Mouse (Mus musculus) left cerebral cortex, postnatal 36 days (tissue): ENCODE measurements around the gene Ints13. TPM values are rescaled to one million over a fixed set of nuclear protein-coding genes. Genes with fewer than 3 reads are reported as not detected.
"Not testable (repeated sequence)": the region's sequence is repeated elsewhere in the genome, so short reads cannot be mapped to it uniquely, and the experiment has no call there.

Experiments used
- DNase-seq, 2 experiments: peaks; one replicate each; pipeline ENCODE4 v3.0.0; 2021 to 2022; ENCODE audit warnings: low spot score in 2 of 2, mixed read lengths in 1 of 2
- intact Hi-C: fragments of 180-260 bp; cut with DNase I; formaldehyde crosslinking; loops from one replicate; pipeline ENCODE4 v1.15.1; 2025
- total RNA-seq, 2 experiments: library from RNA; stranded (reverse); gene quantifications; 2 replicates each; pipeline ENCODE4 v1.2.3; 2021

Ints13 gene
- total RNA-seq = 10 to 100 TPM; 26.8 to 43.6 TPM

GRCm38 (mm10) chr6:146577310-146578109, at the start of gene Ints13:
Gene Ints13 (minus strand): TSS chr6:146577835.
- intact Hi-C loops = loop anchor here (10.0 kb wide), 1 partner anchor 163 kb away; no protein-coding TSS in a partner anchor

DNA sequence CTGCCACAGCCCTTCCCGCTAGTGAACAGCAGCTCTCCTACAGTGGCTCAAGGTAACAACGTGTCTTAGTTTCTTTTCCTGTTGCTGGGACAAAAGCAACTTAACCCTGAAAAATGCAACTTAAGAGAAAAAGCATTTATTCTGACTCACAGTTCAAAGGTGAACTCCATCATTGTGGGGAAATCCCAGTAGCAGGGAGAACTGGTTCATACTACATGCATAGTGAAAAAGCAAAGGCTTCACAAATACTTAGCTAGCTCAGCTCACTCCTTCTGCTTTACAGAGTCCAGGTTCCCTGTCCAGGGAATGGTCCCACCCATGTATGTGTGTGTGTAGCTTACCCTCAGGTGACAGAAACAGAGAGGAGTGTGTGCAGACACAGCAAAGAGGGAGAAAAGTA, 39.0 kb upstream of the Ints13 start:
- no peak for DNase-seq
- intact Hi-C loops = no loop called here

More at GRCm38 (mm10) chr6:146577310-146578109, at the start of gene Ints13:
- peak; percentile 95 to 96 for DNase-seq

GRCm38 (mm10) chr6:146615891-146616290, 38.3 kb upstream of the Ints13 start:
- DNase-seq = no peak
- intact Hi-C loops = no loop called here

DNA sequence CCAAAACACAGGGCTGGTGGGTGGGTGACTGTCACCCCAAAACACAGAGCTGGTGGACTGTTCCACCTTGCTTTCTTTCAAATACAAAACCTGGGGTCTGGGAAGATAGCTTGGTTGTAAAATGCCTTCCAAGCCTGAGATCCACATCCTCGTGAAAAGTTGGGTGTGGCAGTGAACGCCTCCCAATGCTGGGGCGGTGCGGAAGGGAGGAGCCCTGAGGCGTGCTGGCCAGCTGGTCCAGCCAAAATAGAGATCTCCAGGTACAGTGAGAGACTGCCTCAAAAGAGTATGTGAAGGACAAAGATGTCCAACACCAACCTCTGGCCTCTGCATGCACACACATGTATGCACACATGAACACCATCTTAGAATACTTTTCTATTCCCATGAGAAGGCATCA, 36.9 kb upstream of the Ints13 start:
- intact Hi-C loops = no loop called here
- no peak for DNase-seq

DNA sequence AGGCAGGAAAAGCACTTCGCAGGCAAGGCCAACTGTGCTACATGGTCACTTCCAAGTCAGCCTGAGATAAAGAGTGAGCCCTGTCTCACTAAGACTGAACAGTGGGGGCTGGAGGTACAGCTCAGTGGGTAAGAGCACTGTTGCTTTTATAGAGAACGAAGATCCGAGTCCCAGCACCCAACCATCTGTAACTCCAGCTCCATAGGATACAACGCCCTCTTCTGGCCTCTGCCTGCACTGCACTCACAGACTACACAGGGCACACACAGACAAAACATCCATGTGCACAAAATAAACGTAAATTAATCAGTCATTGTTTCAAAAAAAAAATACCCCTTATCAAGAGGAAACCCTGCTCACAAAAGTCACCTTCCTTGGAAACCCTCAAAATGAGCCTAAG, 36.3 kb upstream of the Ints13 start:
- intact Hi-C loops = no loop called here
- no peak for DNase-seq

- no peak for DNase-seq
- intact Hi-C loops = no loop called here
These were observed 35.1 kb upstream of the Ints13 start for GRCm38 (mm10) chr6:146612736-146613135.

GRCm38 (mm10) chr6:146611897-146612296, 34.3 kb upstream of the Ints13 start:
- DNase-seq = no peak
- intact Hi-C loops = no loop called here

GRCm38 (mm10) chr6:146611385-146611784, 33.8 kb upstream of the Ints13 start:
- intact Hi-C loops = no loop called here
- DNase-seq = no peak

DNA sequence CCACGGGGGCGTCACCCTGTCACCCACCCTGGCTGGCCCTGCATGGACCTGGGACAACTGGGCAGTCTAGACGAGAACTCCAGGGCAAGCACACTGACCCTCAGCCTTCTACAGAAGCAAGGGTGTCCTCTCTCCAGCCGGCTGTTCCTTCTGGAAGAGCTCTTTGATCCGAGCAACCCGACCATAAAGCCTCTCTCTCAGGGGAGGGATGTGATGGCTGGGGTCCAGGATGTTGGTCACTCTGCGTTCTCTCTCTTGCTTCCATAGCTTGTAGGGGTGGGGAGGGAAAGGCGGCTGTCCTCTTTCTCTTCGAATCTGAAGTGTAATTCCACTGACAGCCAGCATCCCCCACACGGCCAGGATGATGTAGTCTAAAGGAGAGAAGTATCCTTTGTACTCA, 26.0 kb upstream of the Ints13 start:
- no peak for DNase-seq
- intact Hi-C loops = no loop called here

DNA sequence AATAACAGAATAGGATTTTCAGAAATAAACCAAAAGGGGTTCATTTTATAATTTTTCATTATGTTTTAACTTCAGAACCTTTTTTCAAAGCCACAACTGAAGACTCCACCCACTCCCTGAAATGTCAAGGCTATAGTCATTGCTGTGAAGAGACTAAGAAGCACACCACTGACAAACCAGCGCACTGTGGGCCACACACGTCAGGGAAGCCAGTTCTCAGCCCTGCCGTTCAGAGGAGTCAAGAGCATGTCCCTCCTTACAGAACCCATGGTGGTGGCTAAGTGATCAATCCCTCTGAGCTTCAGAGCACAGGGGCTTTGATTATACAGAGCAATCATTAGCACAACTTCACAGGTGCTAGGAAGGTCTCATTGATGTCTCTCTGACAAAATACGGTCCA, 25.0 kb upstream of the Ints13 start:
- no peak for DNase-seq
- intact Hi-C loops = no loop called here

GRCm38 (mm10) chr6:146585134-146585533, 7.5 kb upstream of the Ints13 start:
- intact Hi-C loops = no loop called here

GRCm38 (mm10) chr6:146583366-146584046, 5.9 kb upstream of the Ints13 start:
- intact Hi-C loops = loop anchor here (5.0 kb wide), 1 partner anchor 49 kb away; no protein-coding TSS in a partner anchor

More at GRCm38 (mm10) chr6:146585134-146585533, 7.5 kb upstream of the Ints13 start:
- DNase-seq = no peak

GRCm38 (mm10) chr6:146580381-146580926, 2.8 kb upstream of the Ints13 start:
- intact Hi-C loops = loop anchor here (5.0 kb wide), 1 partner anchor 52 kb away; no protein-coding TSS in a partner anchor
- DNase-seq = peak; percentile 61

More at GRCm38 (mm10) chr6:146583366-146584046, 5.9 kb upstream of the Ints13 start:
- no peak for DNase-seq

DNA sequence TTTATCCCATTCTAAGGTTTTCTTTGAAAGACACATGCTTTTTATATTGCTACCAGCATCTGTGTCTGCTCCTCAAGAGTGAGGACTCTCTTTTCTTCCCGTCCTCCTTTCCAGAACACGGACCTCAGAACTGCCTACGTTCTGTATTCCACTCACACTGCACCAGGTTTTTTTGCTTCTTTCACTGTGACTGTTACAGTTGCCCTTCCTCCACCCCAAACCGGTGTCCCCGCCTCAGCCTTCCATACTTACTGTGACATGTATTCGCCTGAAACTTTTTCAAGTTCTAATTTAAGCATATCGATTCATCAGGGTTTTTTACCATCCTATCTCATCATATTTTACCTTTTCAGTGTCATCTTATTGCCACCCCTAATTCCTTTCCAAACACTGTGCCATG, 951 bp upstream of the Ints13 start:
- intact Hi-C loops = loop anchor here (10.0 kb wide), 1 partner anchor 164 kb away; no protein-coding TSS in a partner anchor
- DNase-seq = peak; percentile 19 to 38

DNA sequence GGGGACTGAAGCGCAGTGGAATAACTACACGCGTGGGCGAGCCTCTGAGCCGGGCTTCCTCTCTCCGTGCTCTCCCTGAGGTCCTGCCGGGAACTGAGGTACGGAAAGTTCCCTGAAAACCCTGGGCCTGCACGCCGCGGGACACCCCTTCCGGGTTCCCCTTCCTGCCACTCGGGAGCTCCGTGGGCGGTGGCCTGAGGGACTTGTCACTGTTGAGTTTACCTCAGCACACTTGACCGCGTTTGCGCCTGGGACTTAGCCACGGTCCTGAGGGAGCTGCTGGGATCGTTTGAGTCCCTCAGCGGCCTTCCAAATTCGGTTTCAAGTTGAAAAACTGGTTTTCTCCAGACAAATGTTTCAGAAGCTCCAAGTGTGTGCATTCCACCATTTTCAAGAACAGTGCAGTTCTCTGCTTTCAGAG, 486 bp upstream of the Ints13 start:
- intact Hi-C loops = loop anchor here (10.0 kb wide), 1 partner anchor 163 kb away; no protein-coding TSS in a partner anchor
- DNase-seq = no peak

DNA sequence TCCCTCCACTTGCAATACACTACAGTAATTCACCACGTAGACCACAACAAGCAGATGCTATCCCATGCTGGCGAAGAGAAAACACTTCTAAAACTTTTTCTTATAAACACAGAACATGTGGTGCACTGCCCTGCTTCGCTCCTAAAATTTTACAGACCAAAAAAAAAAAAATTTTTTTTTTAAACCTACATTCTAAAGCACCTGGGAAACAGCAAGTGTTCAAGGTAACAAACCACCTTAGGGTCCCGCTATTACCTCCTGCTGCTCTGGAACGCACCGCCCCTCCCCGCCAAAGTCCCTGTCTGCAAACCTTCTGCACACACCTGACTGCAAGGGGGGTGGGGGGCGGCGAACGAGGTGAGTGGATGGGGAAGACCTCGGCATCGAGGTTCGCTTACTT, 732 bp downstream of the Ints13 start, which contains the start of gene Fgfr1op2:
Fgfr1op2 (plus strand) TSS at position 301 of the 400 bp plus-strand sequence.
- no peak for DNase-seq
- intact Hi-C loops = loop anchor here (10.0 kb wide), 1 partner anchor 162 kb away; no protein-coding TSS in a partner anchor

DNA sequence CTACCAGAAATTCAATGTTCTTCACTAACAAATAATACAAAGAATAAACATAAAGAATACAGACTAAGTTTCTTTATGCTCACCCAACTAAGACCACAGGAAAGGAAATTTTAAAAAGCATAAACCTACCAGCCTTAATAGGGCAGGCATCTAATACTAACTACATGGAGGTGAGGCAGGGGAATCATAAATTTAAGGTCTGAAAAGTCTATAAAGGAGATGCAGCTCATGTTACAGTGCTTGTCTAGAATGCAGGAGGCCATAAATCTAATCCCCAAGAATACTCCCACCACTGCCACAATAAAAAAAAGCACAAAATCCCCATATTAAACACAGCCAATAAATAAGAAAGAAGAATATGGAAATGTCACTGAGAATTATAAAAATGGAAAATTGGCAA, 5.6 kb downstream of the Ints13 start:
- no peak for DNase-seq
- intact Hi-C loops = loop anchor here (10.0 kb wide), 1 partner anchor 157 kb away; no protein-coding TSS in a partner anchor

DNA sequence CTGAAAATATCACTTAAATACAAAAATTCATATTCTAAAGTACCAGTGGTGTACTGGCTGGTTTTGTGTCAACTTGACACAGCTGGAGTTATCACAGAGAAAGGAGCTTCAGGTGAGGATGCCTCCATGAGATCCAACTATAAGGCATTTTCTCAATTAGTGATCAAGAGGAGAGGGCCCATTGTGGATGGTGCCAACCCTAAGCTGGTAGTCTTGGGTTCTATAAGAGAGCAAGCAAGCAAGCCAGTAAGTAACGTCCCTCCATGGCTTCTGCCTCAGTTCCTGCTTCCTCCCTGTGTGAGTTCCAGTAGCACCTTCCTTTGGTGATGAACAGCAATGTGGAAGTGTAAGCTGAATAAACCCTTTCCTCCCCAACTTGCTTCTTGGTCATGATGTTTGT, 15.2 kb downstream of the Ints13 start:
- DNase-seq, intact Hi-C loops: not testable (repeated sequence)

DNA sequence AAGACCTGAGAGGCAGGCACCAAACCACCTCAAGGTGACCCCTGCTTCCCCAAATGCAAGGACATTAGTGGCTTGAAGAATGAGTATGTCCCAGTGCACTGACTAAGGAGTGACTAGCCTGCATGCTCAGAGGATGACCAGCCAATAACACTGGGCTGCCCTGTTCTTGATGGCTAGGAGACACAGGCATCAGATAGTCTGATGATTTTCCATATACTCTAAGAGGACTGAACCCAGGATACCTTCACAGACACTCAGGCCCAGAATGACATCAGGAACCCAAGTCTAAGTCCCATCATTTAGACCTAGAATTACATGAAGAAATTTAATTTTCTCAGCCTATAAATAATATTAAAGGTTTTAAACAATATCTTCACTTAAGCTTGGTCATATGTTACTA, 26.3 kb downstream of the Ints13 start:
- no peak for DNase-seq
- intact Hi-C loops = no loop called here

DNA sequence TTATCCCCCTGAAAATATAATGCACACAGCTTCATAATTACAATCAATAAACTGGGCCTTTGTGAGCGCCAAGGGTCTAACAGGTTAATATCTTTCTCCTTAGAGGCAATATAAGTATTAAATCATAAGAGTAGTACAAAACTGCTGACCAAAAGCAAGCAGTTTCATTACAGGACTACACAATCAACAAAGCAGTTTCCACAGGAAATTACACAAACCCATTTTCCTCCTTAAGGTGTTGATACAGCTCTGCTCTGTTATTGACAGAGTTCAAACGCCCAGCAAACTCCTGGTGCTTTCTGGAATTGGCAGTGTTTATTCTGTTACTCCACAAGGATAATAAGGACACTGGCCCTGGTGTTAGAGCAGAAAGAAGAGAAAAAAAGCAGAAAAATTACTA, 27.2 kb downstream of the Ints13 start:
- intact Hi-C loops = no loop called here
- DNase-seq = no peak
